Mouse (Mus musculus): ENCODE results near the gene Slc35f5. TPM values are rescaled to one million over a fixed set of nuclear protein-coding genes. Genes with fewer than 3 reads are reported as not detected.
A peak's percentile ranks its signal among the peaks of the same experiment; 100 is the strongest.
"Not testable (repeated sequence)": the region's sequence is repeated elsewhere in the genome, so short reads cannot be mapped to it uniquely, and the experiment has no call there.

Gene Slc35f5
- total RNA-seq (2015; ENCODE audit: low replicate concordance) (9.4 and 11.3 TPM in 2 replicates), total RNA-seq (2017; ENCODE audit: low replicate concordance) (0.30 and 1.0 TPM in 2 replicates)

DNA sequence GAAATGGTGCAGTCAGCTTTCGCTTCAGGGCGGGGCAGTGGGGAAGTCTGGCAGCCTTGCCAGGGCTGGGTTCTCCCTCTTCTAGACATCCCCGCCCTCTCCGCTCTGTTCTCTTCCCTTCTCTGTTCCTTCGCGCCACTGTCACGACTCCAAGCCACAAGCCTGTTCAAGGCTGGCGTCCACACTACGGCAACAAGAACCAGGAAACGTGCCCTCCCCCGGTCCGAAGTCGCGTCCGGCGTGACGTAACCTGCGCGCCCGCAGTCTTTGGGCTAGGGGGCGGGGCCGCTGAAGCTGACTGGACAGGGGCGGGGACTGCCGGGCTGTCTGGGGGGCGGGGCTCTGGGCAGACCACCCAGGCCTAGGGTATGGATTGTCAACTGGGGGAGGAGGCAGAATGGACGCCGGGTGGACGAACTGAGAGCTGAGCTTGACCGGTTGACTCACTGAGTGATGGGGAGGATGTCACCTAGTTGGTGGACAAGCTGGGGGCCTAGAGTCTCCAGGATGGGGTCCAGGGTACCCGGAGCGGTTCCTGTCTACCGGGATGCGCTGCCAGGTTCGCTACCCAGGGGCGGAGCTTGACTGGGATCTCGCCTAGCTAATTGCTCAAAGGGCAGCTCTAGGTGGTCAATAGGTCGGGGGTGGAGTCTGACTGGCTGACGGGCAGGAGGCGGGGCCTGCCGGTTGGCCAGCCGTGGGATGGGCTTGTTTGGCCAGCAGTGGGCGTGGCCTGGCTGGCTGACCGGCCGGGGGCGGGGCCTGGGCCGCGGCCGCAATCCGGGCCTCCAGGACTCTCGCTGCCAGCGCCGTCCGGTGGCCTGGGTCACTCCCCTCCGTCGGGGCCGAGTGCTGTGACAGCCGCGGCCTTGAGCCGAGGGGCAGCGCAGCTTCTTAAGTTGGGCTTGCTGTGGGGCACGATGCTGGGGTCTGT, at the start of gene Slc35f5:
Slc35f5 (plus strand) TSS at position 337 of the 934 bp plus-strand sequence.
- peak; percentile 85 for ATAC-seq (replicated peaks; ENCODE audit: low FRiP score, poor library complexity, severe bottlenecking)

GRCm38 (mm10) chr1:125514706-125515105, 45.7 kb upstream of the Slc35f5 start:
- no peak for ATAC-seq (replicated peaks; ENCODE audit: low FRiP score, poor library complexity, severe bottlenecking)

DNA sequence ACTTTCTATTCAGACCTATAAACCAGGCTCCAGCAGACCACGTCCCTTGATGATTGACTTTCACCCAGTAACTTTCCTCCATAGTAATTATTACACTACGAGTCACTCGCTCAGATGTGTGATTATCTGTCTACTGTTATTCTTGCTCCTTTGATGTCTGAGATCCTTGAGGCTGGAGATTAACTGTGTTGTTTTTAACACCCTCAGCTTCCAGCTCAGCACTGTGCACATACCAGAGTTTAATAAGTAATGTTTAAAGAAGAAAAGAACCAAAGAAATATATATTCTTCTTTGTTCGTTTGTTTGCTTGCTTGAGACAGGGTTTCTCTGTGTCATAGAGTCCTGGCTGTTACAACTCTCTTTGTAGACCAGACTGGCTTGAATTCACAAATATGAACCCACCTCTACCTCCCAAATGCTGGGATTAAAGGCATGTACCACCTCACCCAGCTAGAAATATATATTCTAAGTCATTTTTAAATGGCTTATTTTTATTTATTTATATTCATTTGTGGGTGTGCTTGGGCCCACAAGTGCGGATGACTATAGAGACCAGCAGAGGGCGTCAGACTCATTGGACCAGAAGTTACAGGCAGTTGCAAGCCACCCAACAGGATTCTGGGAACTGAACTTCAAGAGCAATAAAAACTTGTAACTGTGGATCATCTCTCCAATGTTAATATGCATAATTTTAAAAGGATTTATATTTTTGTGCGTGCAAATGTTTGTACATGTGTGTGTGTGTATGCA, 43.3 kb upstream of the Slc35f5 start:
- ATAC-seq (replicated peaks; ENCODE audit: low FRiP score, poor library complexity, severe bottlenecking) = no peak

GRCm38 (mm10) chr1:125519107-125519611, 41.2 kb upstream of the Slc35f5 start:
- ATAC-seq (replicated peaks; ENCODE audit: low FRiP score, poor library complexity, severe bottlenecking) = no peak

- no peak for ATAC-seq (replicated peaks; ENCODE audit: low FRiP score, poor library complexity, severe bottlenecking)
Observed at GRCm38 (mm10) chr1:125525965-125526665, 34.3 kb upstream of the Slc35f5 start.

GRCm38 (mm10) chr1:125526666-125527004, 33.8 kb upstream of the Slc35f5 start:
- no peak for ATAC-seq (replicated peaks; ENCODE audit: low FRiP score, poor library complexity, severe bottlenecking)

GRCm38 (mm10) chr1:125527364-125527763, 33.0 kb upstream of the Slc35f5 start:
- no peak for ATAC-seq (replicated peaks; ENCODE audit: low FRiP score, poor library complexity, severe bottlenecking)

DNA sequence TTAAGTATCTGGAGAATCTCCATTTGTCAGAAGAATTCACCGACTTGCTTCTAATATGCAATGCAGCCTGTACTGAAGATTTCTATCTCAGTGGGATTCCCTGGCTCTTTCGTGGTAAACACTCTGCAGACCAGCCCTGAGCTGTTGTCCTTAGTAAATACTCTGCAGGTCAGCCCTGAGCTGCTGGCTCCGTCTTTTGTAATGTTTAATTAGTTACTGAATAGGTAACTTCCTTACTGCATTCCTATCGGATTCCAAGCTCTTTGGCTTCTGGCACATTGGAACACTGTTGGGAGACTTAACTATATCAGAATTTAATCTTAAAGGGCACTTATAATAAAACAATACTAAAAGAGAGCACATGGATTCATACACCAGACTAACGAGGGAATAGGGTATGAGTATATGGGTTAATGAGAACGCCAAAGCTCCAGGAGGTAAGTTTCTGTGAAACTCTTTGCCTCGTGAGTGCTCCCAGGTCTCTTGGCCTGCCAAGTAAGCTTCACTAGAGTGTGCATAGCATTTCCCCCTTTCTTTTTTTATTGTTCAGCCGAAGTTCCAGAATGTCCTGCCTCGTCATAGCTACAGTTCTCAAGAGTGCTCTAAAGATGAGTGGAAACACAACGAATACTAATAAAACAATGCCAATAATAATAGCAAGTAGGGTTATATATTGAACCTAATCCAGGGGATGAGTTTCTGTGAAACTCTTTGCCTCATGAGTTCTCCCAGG, 27.0 kb upstream of the Slc35f5 start:
- not testable (repeated sequence) for ATAC-seq (replicated peaks; ENCODE audit: low FRiP score, poor library complexity, severe bottlenecking)

- ATAC-seq (replicated peaks; ENCODE audit: low FRiP score, poor library complexity, severe bottlenecking) = no peak
Observed at GRCm38 (mm10) chr1:125537131-125537530, 23.3 kb upstream of the Slc35f5 start.

DNA sequence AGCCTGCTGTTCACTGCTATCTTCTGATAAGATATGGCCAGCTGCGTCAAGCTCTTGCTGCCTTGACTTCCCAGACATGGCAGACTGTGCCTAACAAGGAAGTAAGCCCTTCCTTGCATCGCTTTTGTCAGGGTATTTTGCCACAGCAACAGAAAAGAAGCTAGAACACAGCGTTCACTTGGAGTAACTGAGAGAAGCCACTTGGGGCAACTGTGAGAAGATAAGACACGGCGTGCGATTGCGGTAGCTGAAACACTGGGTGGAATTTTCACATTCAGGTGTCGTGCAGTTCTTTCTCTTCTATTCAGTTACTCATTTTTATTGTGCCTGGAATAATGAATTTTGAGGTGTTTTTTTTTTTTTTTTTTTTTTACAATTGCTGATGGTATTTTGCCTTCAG, 22.6 kb upstream of the Slc35f5 start:
- no peak for ATAC-seq (replicated peaks; ENCODE audit: low FRiP score, poor library complexity, severe bottlenecking)

- ATAC-seq (replicated peaks; ENCODE audit: low FRiP score, poor library complexity, severe bottlenecking) = no peak
Observed at GRCm38 (mm10) chr1:125539312-125539711, 21.1 kb upstream of the Slc35f5 start.

GRCm38 (mm10) chr1:125542008-125542999, 18.1 kb upstream of the Slc35f5 start:
- no peak for ATAC-seq (replicated peaks; ENCODE audit: low FRiP score, poor library complexity, severe bottlenecking)

GRCm38 (mm10) chr1:125549872-125550271, 10.5 kb upstream of the Slc35f5 start:
- ATAC-seq (replicated peaks; ENCODE audit: low FRiP score, poor library complexity, severe bottlenecking) = no peak

DNA sequence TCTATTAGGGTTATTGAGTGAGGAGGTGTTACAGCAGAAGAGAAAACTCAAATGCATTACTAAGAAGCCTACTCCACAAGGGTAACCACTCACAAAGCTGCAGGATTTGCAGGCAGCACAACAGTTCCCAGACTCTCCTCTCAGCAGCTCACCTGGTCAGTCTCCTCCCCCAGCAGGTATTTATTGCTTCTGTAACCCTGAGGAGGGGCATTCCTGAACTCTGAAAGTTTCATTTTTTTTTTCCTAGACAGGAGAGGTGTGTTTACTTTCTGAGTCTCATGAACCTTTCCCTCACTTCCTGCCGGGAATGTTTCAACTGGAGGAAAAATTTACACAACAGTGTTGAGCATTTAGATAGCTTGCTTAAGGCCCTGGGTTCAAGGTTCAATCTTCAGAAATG, 10.0 kb upstream of the Slc35f5 start:
- no peak for ATAC-seq (replicated peaks; ENCODE audit: low FRiP score, poor library complexity, severe bottlenecking)

DNA sequence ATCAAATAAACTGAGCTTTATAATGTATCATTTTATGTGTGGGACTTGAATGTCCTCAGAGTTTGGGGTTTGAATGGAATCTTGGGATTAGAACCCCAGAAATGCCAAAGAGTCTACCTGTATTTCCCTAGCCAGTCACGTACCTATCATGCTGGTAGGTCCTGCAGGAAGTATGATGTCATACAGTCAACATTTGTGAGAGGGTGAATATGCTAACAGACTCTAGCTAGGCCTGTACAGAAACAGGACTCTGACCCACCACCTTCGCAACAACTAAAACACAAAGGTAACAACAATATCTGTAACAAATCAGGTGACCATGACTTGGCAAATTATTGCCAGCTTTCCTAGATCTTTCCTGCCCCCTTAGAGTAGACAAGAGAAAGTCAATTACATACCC, 8.8 kb upstream of the Slc35f5 start:
- ATAC-seq (replicated peaks; ENCODE audit: low FRiP score, poor library complexity, severe bottlenecking) = no peak

DNA sequence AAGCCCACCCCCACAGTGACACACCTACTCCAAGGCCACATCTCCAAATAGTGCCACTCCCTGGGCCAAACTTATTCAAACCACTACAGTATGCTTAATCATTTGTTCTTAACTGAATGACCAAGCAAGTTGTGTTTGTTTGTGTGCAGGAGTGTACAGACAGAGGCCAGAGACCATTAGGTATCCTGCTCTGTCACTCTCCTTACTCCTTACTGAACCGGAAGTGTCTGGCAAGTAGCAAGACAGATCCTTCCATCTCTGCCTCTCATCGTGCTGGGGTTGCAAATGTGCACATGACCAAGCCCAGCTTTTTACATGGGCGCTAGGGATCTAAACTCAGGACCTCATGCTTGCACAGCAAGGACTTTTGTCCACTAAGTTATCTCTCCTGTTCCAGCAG, 1.1 kb upstream of the Slc35f5 start:
- no peak for ATAC-seq (replicated peaks; ENCODE audit: low FRiP score, poor library complexity, severe bottlenecking)

DNA sequence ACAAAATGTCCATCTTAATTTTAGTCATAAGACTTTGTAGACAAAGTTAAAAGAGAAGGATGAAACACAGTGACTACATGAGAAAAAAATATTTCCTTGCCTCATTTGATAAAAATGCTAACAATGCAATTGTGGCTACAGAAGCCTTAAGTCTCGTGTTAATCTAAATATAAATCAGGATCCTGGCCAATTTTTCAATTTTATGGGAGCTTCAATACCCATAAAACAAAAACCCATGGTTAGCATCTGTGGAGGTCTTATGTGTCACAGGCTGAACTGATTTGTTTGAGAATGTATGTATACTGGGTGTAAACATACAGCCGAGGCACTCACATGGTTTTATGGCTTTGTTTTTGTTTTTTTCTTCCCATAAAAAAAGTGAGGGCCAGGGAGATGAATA, 674 bp upstream of the Slc35f5 start:
- ATAC-seq (replicated peaks; ENCODE audit: low FRiP score, poor library complexity, severe bottlenecking) = no peak

DNA sequence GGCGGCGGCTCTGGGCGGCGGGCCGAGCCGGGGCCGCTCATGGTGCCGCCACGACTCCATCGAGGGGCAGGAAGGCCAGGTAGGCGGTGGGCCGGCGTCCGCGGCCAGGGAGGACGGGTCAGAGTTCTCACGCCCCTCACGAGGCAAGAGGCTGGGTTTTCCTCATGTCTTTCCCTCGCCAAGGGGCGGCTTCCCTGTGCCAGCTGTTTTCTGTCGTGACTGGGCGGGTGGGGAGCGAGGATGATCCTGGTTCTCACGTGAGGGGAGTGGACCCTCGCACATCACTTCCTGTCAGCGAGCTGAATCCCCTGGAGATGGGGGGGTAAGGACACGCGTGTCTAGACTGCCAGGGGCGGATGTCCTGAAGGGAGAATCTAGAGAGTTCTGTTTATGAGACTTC, 811 bp downstream of the Slc35f5 start:
- ATAC-seq (replicated peaks; ENCODE audit: low FRiP score, poor library complexity, severe bottlenecking) = no peak
